Mouse (Mus musculus): Measurements from ENCODE around the gene Golga1. TPM values are rescaled to one million over a fixed set of nuclear protein-coding genes. Genes with fewer than 3 reads are reported as not detected.

Gene Golga1
- total and polyA plus RNA-seq, 2 experiments from 2014 or later = 23.9 to 36.2 TPM

- peaks cover 10% of the 10 kb centered on the region; the same call in 1 of the 2 replicates for H3K36me3 ChIP-seq (ENCODE audit: insufficient read depth)
- peak overlapping the region; percentile 92 for H3K27ac ChIP-seq (ENCODE audit: low read depth, low read length)
- H3K27me3 ChIP-seq (ENCODE audit: insufficient read depth, low read length) = no peaks in the 10 kb centered on the region
- H3K9me3 ChIP-seq (ENCODE audit: low read length) = no peaks in the 10 kb centered on the region
- H3K9ac ChIP-seq = peak overlapping the region; percentile 91
- DNase-seq = no peak
- no peak for TF ChIP-seq CTCF (IDR thresholded peaks at IDR 0.05; ENCODE audit: low read depth)
- 4% methylated on average over 25 of the region's 25 CpGs for WGBS
- peaks cover 23% of the 10 kb centered on the region for H3K4me1 ChIP-seq (ENCODE audit: insufficient read depth)
- ATAC-seq = peak; percentile 34
- peak overlapping the region; percentile 82 for H3K4me3 ChIP-seq (ENCODE audit: low read depth, low read length)
- peak overlapping the region; percentile 78 for H3K4me2 ChIP-seq (ENCODE audit: low read depth)
Measured at GRCm38 (mm10) chr2:39008350-39008851, 56.9 kb downstream of the Golga1 start.

GRCm38 (mm10) chr2:39007865-39008264 lies 57.5 kb downstream of the Golga1 start:
- peak; percentile 89 for ATAC-seq
- peaks cover 24% of the 10 kb centered on the region for H3K4me1 ChIP-seq (ENCODE audit: insufficient read depth)
- TF ChIP-seq CTCF (IDR thresholded peaks at IDR 0.05; ENCODE audit: low read depth) = peak; percentile 21; the same call in 1 of the 2 replicates

GRCm38 (mm10) chr2:39006149-39006730 lies 59.1 kb downstream of the Golga1 start:
- peaks cover 24% of the 10 kb centered on the region for H3K4me1 ChIP-seq (ENCODE audit: insufficient read depth)
- ATAC-seq = no peak
- H3K9ac ChIP-seq = no peak overlapping the region
- H3K4me3 ChIP-seq (ENCODE audit: low read depth, low read length) = no peak overlapping the region
- H3K9me3 ChIP-seq (ENCODE audit: low read length) = no peaks in the 10 kb centered on the region
- peak overlapping the region; percentile 78 for H3K4me2 ChIP-seq (ENCODE audit: low read depth)
- no peak overlapping the region for H3K27ac ChIP-seq (ENCODE audit: low read depth, low read length)
- H3K36me3 ChIP-seq (ENCODE audit: insufficient read depth) = peaks cover 18% of the 10 kb centered on the region
- no peaks in the 10 kb centered on the region for H3K27me3 ChIP-seq (ENCODE audit: insufficient read depth, low read length)
- TF ChIP-seq CTCF (IDR thresholded peaks at IDR 0.05; ENCODE audit: low read depth) = no peak
- no peak for DNase-seq
- 92% methylated on average over 14 of the region's 14 CpGs for WGBS

More at GRCm38 (mm10) chr2:39007865-39008264, 57.5 kb downstream of the Golga1 start:
- Histone ChIP-seq H3K4me3 (ENCODE audit: low read depth, low read length) (peak overlapping the region; percentile 82), H3K27ac (ENCODE audit: low read depth, low read length) (peak overlapping the region; percentile 92), H3K4me2 (ENCODE audit: low read depth) (peak overlapping the region; percentile 78), H3K27me3 (ENCODE audit: insufficient read depth, low read length) (no peaks in the 10 kb centered on the region), H3K9me3 (ENCODE audit: low read length) (no peaks in the 10 kb centered on the region), H3K36me3 (ENCODE audit: insufficient read depth) (peaks cover 10% of the 10 kb centered on the region), H3K9ac (peak overlapping the region; percentile 91)
- DNase-seq = peak; percentile 94
- under 1% methylated on average over 44 of the region's 44 CpGs for WGBS

GRCm38 (mm10) chr2:39005574-39006079 lies 59.7 kb downstream of the Golga1 start, which contains the start of gene Rpl35:
Gene Rpl35 (minus strand): TSS chr2:39005624.
- WGBS = 14% methylated on average over 15 of the region's 15 CpGs
- DNase-seq (no peak), ATAC-seq (no peak)
- Histone ChIP-seq H3K27me3 (ENCODE audit: insufficient read depth, low read length) (no peaks in the 10 kb centered on the region), H3K9me3 (ENCODE audit: low read length) (no peaks in the 10 kb centered on the region), H3K36me3 (ENCODE audit: insufficient read depth) (peaks cover 24% of the 10 kb centered on the region), H3K9ac (peak within 1 kb of the TSS; percentile 79), H3K4me3 (ENCODE audit: low read depth, low read length) (peak within 1 kb of the TSS; percentile 70), H3K4me2 (ENCODE audit: low read depth) (peak within 1 kb of the TSS; percentile 78), H3K27ac (ENCODE audit: low read depth, low read length) (peak within 1 kb of the TSS; percentile 85), H3K4me1 (ENCODE audit: insufficient read depth) (peaks cover 24% of the 10 kb centered on the region)
- peak; percentile 33 for TF ChIP-seq CTCF (IDR thresholded peaks at IDR 0.05; ENCODE audit: low read depth)

GRCm38 (mm10) chr2:39004880-39005435 lies 60.4 kb downstream of the Golga1 start, which contains the start of gene Arpc5l:
Gene Arpc5l (plus strand): TSS chr2:39005348.
- ATAC-seq = peak; percentile 89
- no peaks in the 10 kb centered on the region for H3K27me3 ChIP-seq (ENCODE audit: insufficient read depth, low read length)
- H3K27ac ChIP-seq (ENCODE audit: low read depth, low read length) = peak within 1 kb of the TSS; percentile 85
- peak within 1 kb of the TSS; percentile 70 for H3K4me3 ChIP-seq (ENCODE audit: low read depth, low read length)
- no peak for TF ChIP-seq CTCF (IDR thresholded peaks at IDR 0.05; ENCODE audit: low read depth)
- peaks cover 24% of the 10 kb centered on the region for H3K4me1 ChIP-seq (ENCODE audit: insufficient read depth)
- H3K9me3 ChIP-seq (ENCODE audit: low read length) = no peaks in the 10 kb centered on the region
- peak within 1 kb of the TSS; percentile 79 for H3K9ac ChIP-seq
- under 1% methylated on average over 58 of the region's 58 CpGs for WGBS
- peak within 1 kb of the TSS; percentile 78 for H3K4me2 ChIP-seq (ENCODE audit: low read depth)
- DNase-seq = peak; percentile 95
- H3K36me3 ChIP-seq (ENCODE audit: insufficient read depth) = peaks cover 31% of the 10 kb centered on the region

- Histone ChIP-seq H3K36me3 (ENCODE audit: insufficient read depth) (peaks cover 37% of the 10 kb centered on the region), H3K4me1 (ENCODE audit: insufficient read depth) (peaks cover 22% of the 10 kb centered on the region), H3K4me2 (ENCODE audit: low read depth) (peak overlapping the region; percentile 78), H3K27ac (ENCODE audit: low read depth, low read length) (peak overlapping the region; percentile 85), H3K4me3 (ENCODE audit: low read depth, low read length) (peak overlapping the region; percentile 70), H3K27me3 (ENCODE audit: insufficient read depth, low read length) (no peaks in the 10 kb centered on the region), H3K9me3 (ENCODE audit: low read length) (no peaks in the 10 kb centered on the region), H3K9ac (peak overlapping the region; percentile 79)
- 2% methylated on average over 11 of the region's 11 CpGs for WGBS
- ATAC-seq (peak; percentile 21), DNase-seq (peak; percentile 58)
- no peak for TF ChIP-seq CTCF (IDR thresholded peaks at IDR 0.05; ENCODE audit: low read depth)
Measured at GRCm38 (mm10) chr2:39004372-39004771, 61.0 kb downstream of the Golga1 start.

- DNase-seq (no peak), ATAC-seq (no peak)
- H3K4me3 ChIP-seq (ENCODE audit: low read depth, low read length) = no peak overlapping the region
- TF ChIP-seq CTCF (IDR thresholded peaks at IDR 0.05; ENCODE audit: low read depth) = no peak
- H3K27me3 ChIP-seq (ENCODE audit: insufficient read depth, low read length) = no peaks in the 10 kb centered on the region
- H3K4me2 ChIP-seq (ENCODE audit: low read depth) = peak overlapping the region; percentile 78
- H3K9ac ChIP-seq = peak overlapping the region; percentile 79; the same call in 1 of the 2 replicates
- 77% methylated on average over 5 of the region's 5 CpGs for WGBS
- H3K9me3 ChIP-seq (ENCODE audit: low read length) = no peaks in the 10 kb centered on the region
- no peak overlapping the region for H3K27ac ChIP-seq (ENCODE audit: low read depth, low read length)
- H3K36me3 ChIP-seq (ENCODE audit: insufficient read depth) = peaks cover 38% of the 10 kb centered on the region
- peaks cover 18% of the 10 kb centered on the region for H3K4me1 ChIP-seq (ENCODE audit: insufficient read depth)
Measured at GRCm38 (mm10) chr2:39003512-39003911, 61.8 kb downstream of the Golga1 start.

Data from forebrain, postnatal 0 days (tissue).